Mouse (Mus musculus) heart, embryonic 15.5 days (tissue): ENCODE results near the gene Saysd1. TPM values are rescaled to one million over a fixed set of nuclear protein-coding genes. Genes with fewer than 3 reads are reported as not detected.
"Not testable (repeated sequence)": the region's sequence is repeated elsewhere in the genome, so short reads cannot be mapped to it uniquely, and the experiment has no call there.

Experiments
- ATAC-seq: fragments of 200-750 bp; cut with Nextera tagmentation; replicated peaks from 2 replicates; pipeline ENCODE4 v1.8.0; 2017; ENCODE audit warnings: low read depth, moderate TSS enrichment; ENCODE audit not compliant: insufficient number of reproducible peaks, insufficient read depth, low FRiP score
- H3K27ac ChIP-seq: fragments of 300-500 bp; sonication (generic); 2 replicates; pipeline ENCODE4 v1.5.1; 2015; ENCODE audit warnings: mild to moderate bottlenecking, inconsistent platforms
- H3K27me3 ChIP-seq: fragments of 300-500 bp; sonication (generic); 2 replicates; pipeline ENCODE4 v1.6.1; 2015; ENCODE audit warnings: inconsistent platforms
- H3K36me3 ChIP-seq: fragments of 300-500 bp; sonication (generic); 2 replicates; pipeline ENCODE4 v1.6.1; 2015; ENCODE audit warnings: mild to moderate bottlenecking, inconsistent platforms
- H3K4me1 ChIP-seq: fragments of 300-500 bp; sonication (generic); replicated peaks from 2 replicates; pipeline ENCODE4 v1.6.1; 2015; ENCODE audit warnings: inconsistent platforms
- H3K4me2 ChIP-seq: fragments of 300-500 bp; sonication (generic); 2 replicates; pipeline ENCODE4 v1.6.1; 2015; ENCODE audit warnings: inconsistent platforms, mild to moderate bottlenecking, moderate library complexity
- H3K4me3 ChIP-seq: fragments of 300-500 bp; sonication (generic); 2 replicates; pipeline ENCODE4 v1.5.1; 2015; ENCODE audit warnings: mild to moderate bottlenecking, inconsistent platforms
- H3K9ac ChIP-seq: fragments of 300-500 bp; sonication (generic); 2 replicates; pipeline ENCODE4 v1.6.1; 2015; ENCODE audit warnings: mild to moderate bottlenecking, inconsistent platforms
- H3K9me3 ChIP-seq: fragments of 300-500 bp; sonication (generic); replicated peaks from 2 replicates; pipeline ENCODE4 v1.6.1; 2016; ENCODE audit warnings: inconsistent platforms
- WGBS: fragments of 180-500 bp; shearing (Covaris S2); methylation state at CpG from one replicate; pipeline ENCODE4 v1.1.7; 2015; ENCODE audit warnings: mixed read lengths; 5-methylcytosine and 5-hydroxymethylcytosine counted together
- polyA plus RNA-seq: library from polyadenylated mRNA; unstranded; fragments of >200 nt; fragmentation: Nextera tagmentation; extraction: Ambion mirVana; gene quantifications from 2 replicates; pipeline ENCODE4 v1.2.1, GENCODE M21; 2015

Saysd1 gene
- polyA plus RNA-seq, 1 experiment from 2014 or later, result 7.7 TPM

GRCm38 (mm10) chr14:20032016-20032737 is 106.2 kb downstream of the Saysd1 start:
- no peak overlapping the region for H3K27ac ChIP-seq
- no peak for ATAC-seq
- WGBS, result 77% methylated on average over 19 of the region's 19 CpGs

DNA sequence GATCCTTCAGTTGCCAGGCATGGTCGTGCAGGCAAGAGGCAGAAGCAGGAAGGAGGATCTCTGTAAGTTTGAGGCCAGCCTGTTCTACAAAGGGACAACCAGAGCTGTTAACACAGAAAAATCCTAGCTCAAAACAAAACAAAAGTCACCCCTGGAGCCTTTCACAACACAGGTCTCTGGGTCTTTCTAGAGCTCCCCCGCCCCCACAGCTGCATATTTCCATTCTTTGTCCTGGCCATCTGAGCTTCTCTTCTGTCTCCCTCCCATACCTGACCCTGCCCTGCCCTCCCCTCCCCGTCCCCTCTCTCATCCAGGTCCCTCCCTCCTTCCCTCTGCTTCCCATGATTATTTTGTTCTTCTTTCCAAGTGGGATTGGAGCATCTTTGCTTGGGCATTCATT is 108.7 kb downstream of the Saysd1 start:
- ATAC-seq, result no peak
- no peak overlapping the region for H3K27ac ChIP-seq
- H3K27me3 ChIP-seq, result no peaks in the 10 kb centered on the region
- no peak overlapping the region for H3K4me3 ChIP-seq
- no peaks in the 10 kb centered on the region for H3K36me3 ChIP-seq
- 46% methylated on average over 3 of the region's 3 CpGs for WGBS
- H3K9me3 ChIP-seq, result no peaks in the 10 kb centered on the region
- H3K4me1 ChIP-seq, result peaks cover 18% of the 10 kb centered on the region
- no peak overlapping the region for H3K9ac ChIP-seq
- H3K4me2 ChIP-seq, result no peak overlapping the region

More at GRCm38 (mm10) chr14:20032016-20032737, 106.2 kb downstream of the Saysd1 start:
- H3K36me3 ChIP-seq, result no peaks in the 10 kb centered on the region
- H3K9me3 ChIP-seq, result no peaks in the 10 kb centered on the region
- no peak overlapping the region for H3K4me3 ChIP-seq
- no peaks in the 10 kb centered on the region for H3K27me3 ChIP-seq
- H3K4me2 ChIP-seq, result no peak overlapping the region
- H3K4me1 ChIP-seq, result peaks cover 26% of the 10 kb centered on the region
- H3K9ac ChIP-seq, result no peak overlapping the region

DNA sequence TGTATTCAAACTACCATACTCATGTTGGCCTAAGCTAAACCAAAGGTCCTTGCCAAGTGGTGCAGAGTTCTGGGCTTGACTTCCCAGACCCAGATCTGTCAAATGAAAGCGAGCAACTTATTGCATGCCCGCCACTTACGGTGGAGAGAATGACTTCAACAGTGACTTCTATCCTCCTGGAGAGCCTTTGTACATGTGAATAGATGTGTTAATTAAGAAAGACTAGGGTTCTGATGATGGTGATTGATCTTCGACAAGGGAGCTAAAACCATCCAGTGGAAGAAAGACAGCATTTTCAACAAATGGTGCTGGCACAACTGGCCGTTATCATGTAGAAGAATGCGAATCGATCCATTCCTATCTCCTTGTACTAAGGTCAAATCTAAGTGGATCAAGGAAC is 110.9 kb downstream of the Saysd1 start:
- H3K4me1 ChIP-seq, H3K4me3 ChIP-seq, H3K9ac ChIP-seq, H3K27me3 ChIP-seq, H3K27ac ChIP-seq, H3K9me3 ChIP-seq, H3K4me2 ChIP-seq, H3K36me3 ChIP-seq, ATAC-seq: not testable (repeated sequence)
- 84% methylated on average over 7 of the region's 7 CpGs for WGBS

Other genes with a start within 250 kb of the Saysd1 start
- gene Gng2, start 160.9 kb downstream of the Saysd1 start, polyA plus RNA-seq, result 53.4 and 54.8 TPM in 2 replicates
- gene Kcnk5, start 43.3 kb upstream of the Saysd1 start, polyA plus RNA-seq, result 1.8 and 4.1 TPM in 2 replicates
- 0.13 and 0.44 TPM in 2 replicates for gene Kcnk16, start 130.7 kb upstream of the Saysd1 start, polyA plus RNA-seq
- 14.4 and 14.8 TPM in 2 replicates for gene Nudt13, start 156.2 kb upstream of the Saysd1 start, polyA plus RNA-seq
- gene Ecd, start 209.6 kb upstream of the Saysd1 start, polyA plus RNA-seq, result 28.2 and 37.5 TPM in 2 replicates
- gene Fam149b, start 209.6 kb upstream of the Saysd1 start, polyA plus RNA-seq, result 23.1 and 27.3 TPM in 2 replicates